Mouse (Mus musculus) hindbrain, postnatal 0 days (tissue): Measurements from ENCODE around the gene Hoxd3. TPM values are rescaled to one million over a fixed set of nuclear protein-coding genes. Genes with fewer than 3 reads are reported as not detected.

Source experiments
- ATAC-seq: fragments of 200-750 bp; cut with Nextera tagmentation; 2 replicates; pipeline ENCODE4 v1.8.0; 2017; ENCODE audit warnings: mild to moderate bottlenecking, moderate TSS enrichment, moderate library complexity
- DNase-seq: peaks from one replicate; pipeline ENCODE4 v3.0.0-alpha.2; 2015; ENCODE audit warnings: low spot score
- H3K27ac ChIP-seq: fragments of 300-500 bp; sonication (generic); 2 replicates; pipeline ENCODE4 v1.5.1; 2014; ENCODE audit warnings: mild to moderate bottlenecking
- H3K27me3 ChIP-seq: fragments of 300-500 bp; sonication (generic); 2 replicates; pipeline ENCODE4 v1.6.1; 2014; ENCODE audit warnings: low read length, mixed read lengths; ENCODE audit not compliant: insufficient read depth
- H3K36me3 ChIP-seq: fragments of 300-500 bp; sonication (generic); 2 replicates; pipeline ENCODE4 v1.6.1; 2014; ENCODE audit warnings: low read length, mixed read lengths; ENCODE audit not compliant: insufficient read depth
- H3K4me1 ChIP-seq: fragments of 300-500 bp; sonication (generic); 2 replicates; pipeline ENCODE4 v1.6.1; 2014; ENCODE audit warnings: antibody characterized with exemption, low read length, mixed read lengths; ENCODE audit not compliant: insufficient read depth
- H3K4me2 ChIP-seq: fragments of 300-500 bp; sonication (generic); 2 replicates; pipeline ENCODE4 v1.6.1; 2014; ENCODE audit warnings: low read depth, mild to moderate bottlenecking, low read length, moderate library complexity, mixed read lengths
- H3K4me3 ChIP-seq: fragments of 300-500 bp; sonication (generic); 2 replicates; pipeline ENCODE4 v1.5.1; 2014; ENCODE audit warnings: low read length
- H3K9ac ChIP-seq: fragments of 300-500 bp; sonication (generic); replicated peaks from 2 replicates; pipeline ENCODE4 v1.6.1; 2014; ENCODE audit warnings: mild to moderate bottlenecking, low read length, moderate library complexity, mixed read lengths
- H3K9me3 ChIP-seq: fragments of 300-500 bp; sonication (generic); 2 replicates; pipeline ENCODE4 v1.6.1; 2016; ENCODE audit warnings: low read length, mixed read lengths
- CTCF ChIP-seq: IDR thresholded peaks from 2 replicates; pipeline ENCODE4 v1.5.1; 2016; ENCODE audit warnings: antibody characterized with exemption, control low read depth, low read depth
- WGBS: fragments of 180-500 bp; shearing (Covaris S2); extraction: QIAGEN DNeasy Blood & Tissue Kit; methylation state at CpG from one replicate; pipeline ENCODE4 v1.1.7; 2014; 5-methylcytosine and 5-hydroxymethylcytosine counted together
- polyA plus RNA-seq: library from polyadenylated mRNA; unstranded; fragments of >200 nt; fragmentation: Nextera tagmentation; extraction: Ambion mirVana; gene quantifications from 2 replicates; pipeline ENCODE4 v1.2.1, GENCODE M21; 2015
- total RNA-seq: library from RNA; depleted of rRNA; stranded (reverse); fragments of >200 nt; gene quantifications from 2 replicates; pipeline ENCODE4 v1.2.3, GENCODE M21; 2014

Gene Hoxd3
- total and polyA plus RNA-seq, 2 experiments from 2014 or later: 26.3 to 36.8 TPM

- WGBS: 3% methylated on average over 12 of the region's 12 CpGs
- H3K27me3 ChIP-seq: peaks cover 94% of the 10 kb centered on the region
- H3K4me1 ChIP-seq: no peaks in the 10 kb centered on the region
- DNase-seq (no peak), ATAC-seq (no peak)
- no peak overlapping the region for H3K4me3 ChIP-seq
- TF ChIP-seq CTCF: no peak
- no peaks in the 10 kb centered on the region; the same call in 1 of the 2 replicates for H3K9me3 ChIP-seq
- H3K4me2 ChIP-seq: no peak overlapping the region
- H3K9ac ChIP-seq: no peak overlapping the region
- H3K36me3 ChIP-seq: no peaks in the 10 kb centered on the region
- no peak overlapping the region for H3K27ac ChIP-seq
Measured at GRCm38 (mm10) chr2:74684106-74684505, 27.6 kb upstream of the Hoxd3 start.

GRCm38 (mm10) chr2:74685059-74685603, 26.6 kb upstream of the Hoxd3 start:
- DNase-seq (no peak), ATAC-seq (no peak)
- no peaks in the 10 kb centered on the region for H3K4me1 ChIP-seq
- H3K27ac ChIP-seq: no peak overlapping the region
- H3K9me3 ChIP-seq: no peaks in the 10 kb centered on the region; the same call in 1 of the 2 replicates
- H3K27me3 ChIP-seq: peaks cover 94% of the 10 kb centered on the region
- no peak overlapping the region for H3K4me2 ChIP-seq
- H3K36me3 ChIP-seq: no peaks in the 10 kb centered on the region
- TF ChIP-seq CTCF: no peak
- 12% methylated on average over 4 of the region's 4 CpGs for WGBS
- H3K9ac ChIP-seq: no peak overlapping the region
- no peak overlapping the region for H3K4me3 ChIP-seq

- 6% methylated on average over 17 of the region's 17 CpGs for WGBS
- Histone ChIP-seq H3K9me3 (peaks cover 2% of the 10 kb centered on the region; the same call in 1 of the 2 replicates), H3K4me2 (no peak overlapping the region), H3K27ac (no peak overlapping the region), H3K4me3 (no peak overlapping the region), H3K9ac (no peak overlapping the region), H3K4me1 (no peaks in the 10 kb centered on the region), H3K36me3 (no peaks in the 10 kb centered on the region), H3K27me3 (peaks cover 88% of the 10 kb centered on the region)
- peak; percentile 79 for DNase-seq
- TF ChIP-seq CTCF: peak; percentile 68
- ATAC-seq: no peak
Measured at GRCm38 (mm10) chr2:74686301-74686987, 25.3 kb upstream of the Hoxd3 start.

GRCm38 (mm10) chr2:74686988-74687697, 24.6 kb upstream of the Hoxd3 start:
- Histone ChIP-seq H3K36me3 (no peaks in the 10 kb centered on the region), H3K27me3 (peaks cover 88% of the 10 kb centered on the region), H3K9me3 (peaks cover 3% of the 10 kb centered on the region; the same call in 1 of the 2 replicates), H3K4me3 (no peak overlapping the region), H3K4me1 (no peaks in the 10 kb centered on the region), H3K4me2 (no peak overlapping the region), H3K9ac (no peak overlapping the region), H3K27ac (no peak overlapping the region)
- no peak for DNase-seq
- ATAC-seq: no peak
- TF ChIP-seq CTCF: no peak
- 2% methylated on average over 27 of the region's 27 CpGs for WGBS

GRCm38 (mm10) chr2:74687698-74688555, 23.8 kb upstream of the Hoxd3 start:
- DNase-seq: no peak
- Histone ChIP-seq H3K27ac (no peak overlapping the region), H3K36me3 (no peaks in the 10 kb centered on the region), H3K4me3 (no peak overlapping the region), H3K4me1 (no peaks in the 10 kb centered on the region), H3K9me3 (peaks cover 3% of the 10 kb centered on the region; the same call in 1 of the 2 replicates), H3K9ac (no peak overlapping the region), H3K27me3 (peaks cover 89% of the 10 kb centered on the region), H3K4me2 (no peak overlapping the region)
- no peak for ATAC-seq
- whole genome bisulfite sequencing: 1% methylated on average over 31 of the region's 31 CpGs
- no peak for TF ChIP-seq CTCF
